Mouse (Mus musculus): ENCODE measurements around the gene Hoxa1. TPM values are rescaled to one million over a fixed set of nuclear protein-coding genes. Genes with fewer than 3 reads are reported as not detected.

Gene Hoxa1
- polyA plus RNA-seq (2012; ENCODE audit: insufficient read depth, insufficient read length, low replicate concordance, missing spikeins): not detected in 2 replicates

DNA sequence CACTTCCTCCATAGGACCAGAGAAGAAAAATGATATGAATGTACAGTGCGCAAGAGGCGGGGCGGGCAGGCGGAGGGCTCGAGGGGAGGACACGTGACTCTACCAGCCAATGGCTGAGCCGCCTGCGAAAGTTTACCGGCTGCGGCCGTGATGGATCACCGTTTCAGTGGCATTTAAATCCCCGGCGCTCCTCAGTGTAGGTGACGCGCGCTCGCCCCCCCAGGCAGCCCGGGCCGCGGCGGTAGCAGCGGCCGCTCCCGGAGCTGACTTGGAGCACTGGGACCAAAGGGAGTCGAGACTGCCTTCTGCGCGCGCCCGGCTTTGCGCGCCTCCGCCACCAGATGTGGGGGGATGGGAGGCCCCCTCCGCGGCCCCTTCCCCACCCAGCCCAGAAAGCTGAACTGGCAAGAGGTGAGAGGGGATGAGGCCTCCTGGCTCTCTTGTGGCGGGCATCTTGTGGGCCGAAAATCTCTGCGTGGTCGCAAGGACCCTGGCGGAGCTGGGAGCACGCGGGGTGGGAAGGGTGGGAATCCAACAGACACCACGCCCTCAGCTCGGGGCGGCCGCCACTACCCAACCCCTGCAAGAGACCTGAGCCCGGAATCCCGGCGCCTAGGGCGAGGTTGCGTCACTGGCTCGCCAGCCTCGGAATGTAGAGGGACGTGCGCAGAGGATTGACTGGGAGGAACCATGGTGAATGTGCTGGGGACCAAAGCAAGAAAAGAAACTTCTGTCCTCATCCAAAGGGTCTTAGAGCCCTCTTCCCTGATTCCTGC is at the start of gene Hoxa1:
Hoxa1 (minus strand) TSS at position 42 of the 776 bp plus-strand sequence.
- H3K4me3 ChIP-seq (ENCODE audit: insufficient read depth, low read depth, low read length): peak within 1 kb of the TSS; percentile 13; the same call in 1 of the 2 replicates
- whole genome bisulfite sequencing: under 1% methylated on average over 54 of the region's 55 CpGs
- no peak within 1 kb of the TSS for H3K27ac ChIP-seq (ENCODE audit: insufficient read depth, low read depth, low read length)
- TF ChIP-seq POLR2A (IDR thresholded peaks at IDR 0.05; ENCODE audit: insufficient read depth, low read depth, low read length) (no peak), CTCF (IDR thresholded peaks at IDR 0.05; ENCODE audit: insufficient read depth, low read depth, low read length) (no peak)
- peaks cover 7% of the 10 kb centered on the region for H3K4me1 ChIP-seq (ENCODE audit: control insufficient read depth, insufficient read depth, low read length)

DNA sequence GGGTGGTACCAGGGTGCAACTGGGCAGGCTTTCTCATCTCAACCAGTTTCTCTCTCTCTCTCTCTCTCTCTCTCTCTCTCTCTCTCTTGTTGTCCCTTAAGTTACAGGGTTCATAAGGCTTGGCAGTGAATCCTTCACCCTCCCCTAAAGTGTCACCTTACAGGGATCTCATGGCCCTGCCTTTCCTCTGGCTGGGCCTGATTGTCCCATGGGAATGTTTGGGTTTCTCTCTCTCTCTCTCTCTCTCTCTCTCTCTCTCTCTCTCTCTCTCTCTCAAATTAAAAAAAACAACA is 49.5 kb upstream of the Hoxa1 start:
- H3K4me3 ChIP-seq (ENCODE audit: insufficient read depth, low read depth, low read length): no peak overlapping the region
- peaks cover 4% of the 10 kb centered on the region for H3K4me1 ChIP-seq (ENCODE audit: control insufficient read depth, insufficient read depth, low read length)
- TF ChIP-seq CTCF (IDR thresholded peaks at IDR 0.05; ENCODE audit: insufficient read depth, low read depth, low read length) (no peak), POLR2A (IDR thresholded peaks at IDR 0.05; ENCODE audit: insufficient read depth, low read depth, low read length) (no peak)
- H3K27ac ChIP-seq (ENCODE audit: insufficient read depth, low read depth, low read length): no peak overlapping the region

DNA sequence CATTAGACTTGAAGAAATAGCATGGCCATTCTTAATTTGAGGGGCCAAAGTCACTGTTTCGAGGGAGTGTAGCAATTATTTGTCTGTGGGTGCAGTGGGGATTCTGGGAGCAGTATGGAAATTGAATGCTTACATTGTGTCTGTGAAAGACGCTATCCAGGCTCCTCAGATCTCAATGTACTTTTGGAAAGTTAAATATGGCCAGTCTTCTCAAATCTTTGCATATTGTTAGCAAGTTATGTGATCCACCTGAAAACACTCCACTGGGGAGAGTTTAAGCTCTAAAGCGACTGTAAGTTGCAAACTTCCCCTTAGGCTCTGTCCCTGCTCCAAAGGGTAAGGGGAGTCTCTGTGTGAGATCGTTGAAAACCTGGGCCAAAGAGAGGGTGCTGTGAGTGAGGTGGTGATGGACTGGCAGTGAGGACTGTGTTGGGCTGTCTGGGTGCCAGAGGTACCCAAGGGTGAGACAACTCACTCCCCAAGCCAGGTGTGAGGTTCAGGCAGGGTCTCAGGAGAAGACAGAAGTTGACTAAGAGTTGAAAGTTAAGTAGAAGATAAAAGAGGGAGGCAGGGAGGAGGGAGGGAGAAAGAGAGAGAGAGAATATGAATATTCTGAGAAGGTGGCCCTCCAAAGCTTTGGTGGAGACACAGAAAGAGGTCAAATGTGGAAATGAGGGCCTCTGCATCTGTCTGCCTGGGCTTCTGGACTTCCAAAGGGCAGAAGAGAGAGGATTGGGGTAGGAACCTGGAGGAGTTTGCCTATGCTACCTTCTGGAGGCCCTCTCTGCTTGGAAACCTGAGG is 49.0 kb upstream of the Hoxa1 start:
- TF ChIP-seq CTCF (IDR thresholded peaks at IDR 0.05; ENCODE audit: insufficient read depth, low read depth, low read length) (no peak), POLR2A (IDR thresholded peaks at IDR 0.05; ENCODE audit: insufficient read depth, low read depth, low read length) (no peak)
- Histone ChIP-seq H3K4me1 (ENCODE audit: control insufficient read depth, insufficient read depth, low read length) (peaks cover 4% of the 10 kb centered on the region), H3K4me3 (ENCODE audit: insufficient read depth, low read depth, low read length) (no peak overlapping the region), H3K27ac (ENCODE audit: insufficient read depth, low read depth, low read length) (no peak overlapping the region)
- 8% methylated on average over 4 of the region's 4 CpGs for WGBS

DNA sequence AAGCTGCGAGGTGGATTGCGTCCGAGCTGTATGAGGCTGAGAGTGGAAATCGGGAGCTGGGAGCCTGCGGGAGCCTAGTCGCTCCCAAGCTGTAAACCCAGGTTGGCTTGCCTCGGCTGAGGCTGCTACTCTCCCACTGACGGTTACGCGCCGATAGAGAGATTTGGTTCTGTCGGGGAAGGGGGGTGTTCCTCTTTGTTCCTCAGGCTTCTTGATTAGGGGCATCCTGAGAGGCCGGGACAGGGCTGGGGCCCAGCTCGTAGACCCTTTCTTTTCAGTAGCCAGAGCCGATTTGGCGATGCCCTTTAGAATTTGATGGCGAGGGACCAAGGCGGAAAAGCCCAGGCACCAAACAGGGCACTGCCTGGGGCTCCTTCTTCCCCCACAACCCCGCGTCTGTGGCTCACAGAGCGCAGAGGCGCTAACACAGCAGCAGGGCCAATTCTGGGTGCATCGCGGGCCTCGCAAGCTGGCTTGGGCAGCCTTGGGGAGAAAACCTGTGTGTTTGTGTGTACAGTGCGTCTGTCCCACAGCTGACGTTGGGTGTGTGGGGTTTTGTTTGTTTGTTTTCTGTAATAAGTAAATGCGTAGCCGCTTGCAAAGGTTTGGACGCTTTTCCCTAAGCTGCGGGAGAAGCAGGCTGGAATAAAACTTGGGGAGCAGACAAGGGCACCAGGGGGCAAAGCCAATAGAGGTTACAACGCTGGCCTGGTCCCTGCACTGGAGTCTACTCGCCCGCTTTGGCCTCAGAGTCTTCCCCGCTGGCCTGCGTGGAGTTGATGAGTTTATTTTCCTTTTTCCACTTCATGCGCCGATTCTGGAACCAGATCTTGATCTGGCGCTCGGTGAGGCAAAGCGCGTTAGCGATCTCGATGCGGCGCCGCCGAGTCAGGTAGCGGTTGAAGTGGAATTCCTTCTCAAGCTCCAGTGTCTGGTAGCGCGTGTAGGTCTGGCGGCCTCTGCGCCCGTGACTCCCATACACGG is 47.8 kb upstream of the Hoxa1 start:
- TF ChIP-seq CTCF (IDR thresholded peaks at IDR 0.05; ENCODE audit: insufficient read depth, low read depth, low read length): no peak
- TF ChIP-seq POLR2A (IDR thresholded peaks at IDR 0.05; ENCODE audit: insufficient read depth, low read depth, low read length): no peak
- H3K4me3 ChIP-seq (ENCODE audit: insufficient read depth, low read depth, low read length): no peak overlapping the region
- H3K4me1 ChIP-seq (ENCODE audit: control insufficient read depth, insufficient read depth, low read length): peaks cover 4% of the 10 kb centered on the region
- no peak overlapping the region for H3K27ac ChIP-seq (ENCODE audit: insufficient read depth, low read depth, low read length)
- 5% methylated on average over 55 of the region's 55 CpGs for WGBS

DNA sequence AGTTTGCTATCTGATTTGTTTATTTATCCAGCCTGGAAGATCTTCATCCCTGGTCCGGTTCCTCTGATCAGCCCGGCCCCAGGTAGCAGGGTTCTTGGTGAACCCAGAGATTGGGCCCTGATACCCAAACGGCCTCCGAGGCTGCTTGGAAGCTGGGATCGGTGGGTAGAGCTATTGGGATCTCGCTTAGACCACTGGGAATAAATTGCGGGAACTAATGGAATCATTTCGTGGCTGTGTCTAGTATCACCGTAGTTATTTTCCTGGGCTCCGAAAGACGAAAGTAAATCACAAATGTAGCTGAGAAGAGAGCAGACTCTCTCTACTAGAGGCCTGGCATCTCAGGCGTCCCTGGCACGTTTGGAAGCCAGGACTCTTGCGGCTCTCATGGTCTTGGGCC is 47.1 kb upstream of the Hoxa1 start:
- 5% methylated on average over 14 of the region's 14 CpGs for WGBS
- peaks cover 4% of the 10 kb centered on the region for H3K4me1 ChIP-seq (ENCODE audit: control insufficient read depth, insufficient read depth, low read length)
- no peak overlapping the region for H3K27ac ChIP-seq (ENCODE audit: insufficient read depth, low read depth, low read length)
- TF ChIP-seq POLR2A (IDR thresholded peaks at IDR 0.05; ENCODE audit: insufficient read depth, low read depth, low read length) (no peak), CTCF (IDR thresholded peaks at IDR 0.05; ENCODE audit: insufficient read depth, low read depth, low read length) (no peak)
- H3K4me3 ChIP-seq (ENCODE audit: insufficient read depth, low read depth, low read length): no peak overlapping the region

DNA sequence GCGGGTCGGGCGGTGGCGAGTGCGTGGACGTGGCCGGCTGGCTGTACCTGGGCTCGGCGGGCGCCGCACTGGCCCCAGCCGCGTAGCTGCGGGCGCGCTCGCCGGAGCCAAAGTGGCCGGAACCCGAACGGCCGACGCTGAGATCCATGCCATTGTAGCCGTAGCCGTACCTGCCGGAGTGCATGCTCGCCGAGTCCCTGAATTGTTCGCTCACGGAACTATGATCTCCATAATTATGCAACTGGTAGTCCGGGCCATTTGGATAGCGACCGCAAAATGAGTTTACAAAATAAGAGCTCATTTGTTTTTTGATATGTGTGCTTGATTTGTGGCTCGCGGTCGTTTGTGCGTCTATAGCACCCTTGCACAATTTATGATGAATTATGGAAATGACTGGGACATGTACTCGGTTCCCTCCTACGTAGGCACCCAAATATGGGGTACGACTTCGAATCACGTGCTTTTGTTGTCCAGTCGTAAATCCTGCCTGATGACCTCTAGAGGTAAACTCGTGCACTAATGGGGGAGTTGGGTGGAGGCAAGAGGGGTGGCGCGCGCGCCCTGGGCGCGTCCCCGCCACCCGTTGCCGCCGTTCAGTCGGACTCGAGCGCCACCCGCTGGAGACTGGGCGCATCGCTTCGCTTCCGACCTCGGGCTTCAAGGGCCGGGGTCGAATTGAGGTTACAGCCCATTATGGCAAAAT is 46.1 kb upstream of the Hoxa1 start, which contains the start of gene Hoxa5:
Hoxa5 (minus strand) TSS at position 538 of the 703 bp plus-strand sequence.
- TF ChIP-seq POLR2A (IDR thresholded peaks at IDR 0.05; ENCODE audit: insufficient read depth, low read depth, low read length) (no peak), CTCF (IDR thresholded peaks at IDR 0.05; ENCODE audit: insufficient read depth, low read depth, low read length) (no peak)
- H3K27ac ChIP-seq (ENCODE audit: insufficient read depth, low read depth, low read length): no peak within 1 kb of the TSS
- 2% methylated on average over 65 of the region's 65 CpGs for WGBS
- H3K4me1 ChIP-seq (ENCODE audit: control insufficient read depth, insufficient read depth, low read length): peaks cover 4% of the 10 kb centered on the region
- H3K4me3 ChIP-seq (ENCODE audit: insufficient read depth, low read depth, low read length): no peak within 1 kb of the TSS

DNA sequence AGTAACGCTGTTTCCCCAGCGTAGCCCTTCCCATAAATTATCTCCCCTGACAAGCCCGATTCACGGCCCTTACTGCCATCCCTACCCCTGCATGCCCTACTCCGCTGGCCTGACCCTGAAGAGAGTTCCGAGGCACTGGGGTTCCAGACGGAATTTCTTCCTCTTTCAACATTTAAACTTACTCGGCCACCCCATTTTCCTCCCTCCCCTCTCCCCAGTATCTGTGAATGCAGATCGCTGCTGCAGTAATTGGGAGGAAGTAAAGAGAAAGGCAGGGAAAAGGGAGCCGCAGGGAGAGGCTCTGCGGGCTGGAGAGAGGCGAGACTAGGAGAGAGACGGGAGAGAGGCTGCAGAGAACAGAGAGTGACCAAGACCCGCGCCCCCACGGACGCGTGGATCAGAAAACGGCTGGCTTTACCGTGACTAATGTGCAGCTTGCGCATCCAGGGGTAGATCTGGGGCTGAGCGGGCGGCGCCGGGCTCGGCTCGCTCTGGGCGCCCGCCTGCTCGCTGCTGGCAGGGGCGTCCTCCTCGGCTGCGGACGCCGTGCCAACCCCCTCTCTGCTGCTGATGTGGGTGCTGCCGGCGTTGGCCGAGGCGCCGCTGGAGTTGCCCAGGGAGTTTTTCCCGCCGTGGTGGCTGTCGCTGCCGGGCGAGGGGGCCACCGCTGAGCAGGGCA is 45.4 kb upstream of the Hoxa1 start:
- WGBS: 1% methylated on average over 46 of the region's 46 CpGs
- Histone ChIP-seq H3K4me1 (ENCODE audit: control insufficient read depth, insufficient read depth, low read length) (peaks cover 4% of the 10 kb centered on the region), H3K4me3 (ENCODE audit: insufficient read depth, low read depth, low read length) (no peak overlapping the region), H3K27ac (ENCODE audit: insufficient read depth, low read depth, low read length) (no peak overlapping the region)
- no peak for TF ChIP-seq POLR2A (IDR thresholded peaks at IDR 0.05; ENCODE audit: insufficient read depth, low read depth, low read length)
- TF ChIP-seq CTCF (IDR thresholded peaks at IDR 0.05; ENCODE audit: insufficient read depth, low read depth, low read length): no peak

DNA sequence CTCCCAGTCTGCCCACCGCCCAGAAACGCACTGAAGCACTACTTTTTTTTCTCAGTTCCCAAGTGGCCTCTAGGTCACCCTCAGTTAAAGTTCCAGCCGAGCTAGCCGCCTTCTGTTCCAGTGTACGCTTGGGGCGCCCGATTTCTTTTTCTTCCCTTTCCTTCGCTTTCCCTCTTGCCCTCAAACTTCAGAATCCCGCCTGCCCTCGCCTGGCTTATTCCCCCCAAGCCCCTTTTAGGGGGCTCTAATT is 44.9 kb upstream of the Hoxa1 start:
- WGBS: 4% methylated on average over 10 of the region's 10 CpGs
- TF ChIP-seq POLR2A (IDR thresholded peaks at IDR 0.05; ENCODE audit: insufficient read depth, low read depth, low read length) (no peak), CTCF (IDR thresholded peaks at IDR 0.05; ENCODE audit: insufficient read depth, low read depth, low read length) (no peak)
- Histone ChIP-seq H3K4me1 (ENCODE audit: control insufficient read depth, insufficient read depth, low read length) (peaks cover 4% of the 10 kb centered on the region), H3K4me3 (ENCODE audit: insufficient read depth, low read depth, low read length) (no peak overlapping the region), H3K27ac (ENCODE audit: insufficient read depth, low read depth, low read length) (no peak overlapping the region)
